Mouse (Mus musculus) ES-E14 (cell line): Measurements from ENCODE around the gene Foxo6. TPM values are rescaled to one million over a fixed set of nuclear protein-coding genes. Genes with fewer than 3 reads are reported as not detected.

Source experiments
- DNase-seq: peaks from one replicate; pipeline ENCODE4 v3.0.0-alpha.2; 2013; ENCODE audit warnings: low read depth, low spot score
- H3K27ac ChIP-seq: 2 replicates; pipeline ENCODE4 v1.5.1; 2012; ENCODE audit warnings: low read depth, mild to moderate bottlenecking, low read length, moderate library complexity, mixed read lengths; ENCODE audit not compliant: poor library complexity, insufficient read depth, severe bottlenecking
- H3K36me3 ChIP-seq: 2 replicates; pipeline ENCODE4 v1.6.1; 2012; ENCODE audit warnings: mild to moderate bottlenecking, low read length, moderate library complexity, mixed read lengths; ENCODE audit not compliant: control insufficient read depth, poor library complexity, insufficient read depth, severe bottlenecking
- H3K4me1 ChIP-seq, 2 experiments: fragments of 150-350 bp in 1 of 2; sonication (generic) in 1 of 2; 2 replicates each; pipeline ENCODE4 v1.6.1; 2012; ENCODE audit warnings: low read length in 2 of 2, mild to moderate bottlenecking in 1 of 2, mixed read lengths in 1 of 2; ENCODE audit not compliant: control insufficient read depth in 2 of 2, insufficient read depth in 2 of 2, poor library complexity in 1 of 2
- H3K4me3 ChIP-seq, 2 experiments: fragments of 150-350 bp in 1 of 2; sonication (generic) in 1 of 2; 2 replicates each; pipeline ENCODE4 v1.5.1; 2012; ENCODE audit warnings: low read length in 2 of 2, low read depth in 1 of 2, mild to moderate bottlenecking in 1 of 2, mixed read lengths in 1 of 2; ENCODE audit not compliant: insufficient read depth in 1 of 2, poor library complexity in 1 of 2, severe bottlenecking in 1 of 2
- H3K9ac ChIP-seq: 2 replicates; pipeline ENCODE4 v1.6.1; 2012; ENCODE audit warnings: low read depth, mild to moderate bottlenecking, low read length, mixed read lengths; ENCODE audit not compliant: poor library complexity, insufficient read depth, severe bottlenecking
- H3K9me3 ChIP-seq: fragments of 150-350 bp; sonication (generic); 2 replicates; pipeline ENCODE4 v1.6.1; 2012; ENCODE audit warnings: low read depth, mild to moderate bottlenecking, low read length; ENCODE audit not compliant: control insufficient read depth, insufficient read depth
- CHD2 ChIP-seq: IDR thresholded peaks from 2 replicates; pipeline ENCODE4 v1.6.1; 2014; ENCODE audit warnings: mild to moderate bottlenecking, low read depth, low read length, inconsistent platforms
- HCFC1 ChIP-seq: IDR thresholded peaks from 2 replicates; pipeline ENCODE4 v1.6.1; 2012; ENCODE audit warnings: low read length, inconsistent platforms, borderline replicate concordance; ENCODE audit not compliant: insufficient read depth
- MAFK ChIP-seq: IDR thresholded peaks from 2 replicates; pipeline ENCODE4 v1.6.1; 2014; ENCODE audit warnings: mild to moderate bottlenecking, low read depth, low read length, inconsistent platforms; ENCODE audit not compliant: insufficient read depth
- ZC3H11A ChIP-seq: IDR thresholded peaks from 2 replicates; pipeline ENCODE4 v1.6.1; 2012; ENCODE audit warnings: low read depth, mild to moderate bottlenecking, inconsistent platforms, low read length, borderline replicate concordance
- ZNF384 ChIP-seq: IDR thresholded peaks from 2 replicates; pipeline ENCODE4 v1.6.1; 2012; ENCODE audit warnings: low read depth, low read length, inconsistent platforms
- in situ Hi-C, 2 experiments: fragments of 600-800 bp; cut with MboI; formaldehyde crosslinking; loops; one replicate each; pipeline ENCODE4 v1.15.1; 2025; ENCODE audit warnings: low sequenced_read_pairs in 2 of 2, inconsistent platforms in 1 of 2; ENCODE audit not compliant: unreplicated experiment in 2 of 2
- total RNA-seq: library from RNA; depleted of rRNA; stranded (reverse); fragments of 300-350 nt; gene quantifications from 2 replicates; pipeline ENCODE4 v1.2.3, GENCODE M21; 2012

Gene Foxo6
- total RNA-seq, 1 experiment, result 0.98 TPM

- Histone ChIP-seq H3K4me1 (peaks cover 11 to 21% of the 10 kb centered on the region in 2 experiments), H3K27ac (no peak overlapping the region), H3K9me3 (no peaks in the 10 kb centered on the region), H3K4me3 (no peak overlapping the region), H3K36me3 (no peaks in the 10 kb centered on the region), H3K9ac (no peak overlapping the region)
- in situ Hi-C loops, result no loop called here
- no peak for TF ChIP-seq ZC3H11A
- TF ChIP-seq CHD2, result no peak
- no peak for TF ChIP-seq MAFK
- no peak for TF ChIP-seq HCFC1
- TF ChIP-seq ZNF384, result no peak
- no peak for DNase-seq
Observed at GRCm38 (mm10) chr4:120273594-120273993, 13.6 kb downstream of the Foxo6 start.

- H3K36me3 ChIP-seq, result no peaks in the 10 kb centered on the region
- H3K9me3 ChIP-seq, result no peaks in the 10 kb centered on the region
- TF ChIP-seq MAFK (no peak), ZC3H11A (no peak), HCFC1 (no peak), CHD2 (no peak), ZNF384 (no peak)
- peaks cover 11 to 25% of the 10 kb centered on the region in 2 experiments for H3K4me1 ChIP-seq
- in situ Hi-C loops, result no loop called here
- DNase-seq, result no peak
- no peak overlapping the region for H3K9ac ChIP-seq
- H3K27ac ChIP-seq, result no peak overlapping the region
- no peak overlapping the region for H3K4me3 ChIP-seq
Observed at GRCm38 (mm10) chr4:120271886-120272580, 15.1 kb downstream of the Foxo6 start.

- H3K36me3 ChIP-seq, result no peaks in the 10 kb centered on the region
- no peak for TF ChIP-seq ZNF384
- no peak for TF ChIP-seq ZC3H11A
- no peak for TF ChIP-seq MAFK
- no peak for TF ChIP-seq CHD2
- no peak for TF ChIP-seq HCFC1
- DNase-seq, result peak; percentile 66
- no peak overlapping the region for H3K9ac ChIP-seq
- H3K9me3 ChIP-seq, result no peaks in the 10 kb centered on the region
- H3K4me1 ChIP-seq, result peaks cover 11 to 27% of the 10 kb centered on the region in 2 experiments
- in situ Hi-C loops, result no loop called here
- 0 out of 4 replicates have a peak overlapping the region, but pooled peaks of 1 of the 2 experiments have one; percentile 25 for H3K4me3 ChIP-seq
- H3K27ac ChIP-seq, result no peak overlapping the region
Observed at GRCm38 (mm10) chr4:120271208-120271607, 15.9 kb downstream of the Foxo6 start.

GRCm38 (mm10) chr4:120270937-120271199, 16.3 kb downstream of the Foxo6 start:
- no peak overlapping the region for H3K9ac ChIP-seq
- H3K27ac ChIP-seq, result no peak overlapping the region
- 0 out of 4 replicates have a peak overlapping the region, but pooled peaks of 1 of the 2 experiments have one; percentile 25 for H3K4me3 ChIP-seq
- TF ChIP-seq CHD2 (no peak), ZNF384 (no peak), MAFK (no peak), HCFC1 (no peak), ZC3H11A (no peak)
- peaks cover 11 to 27% of the 10 kb centered on the region in 2 experiments for H3K4me1 ChIP-seq
- no peaks in the 10 kb centered on the region for H3K9me3 ChIP-seq
- in situ Hi-C loops, result no loop called here
- H3K36me3 ChIP-seq, result no peaks in the 10 kb centered on the region
- no peak for DNase-seq
